Mouse (Mus musculus) limb, embryonic 11.5 days (tissue): ENCODE data around the gene Slc25a33. TPM values are rescaled to one million over a fixed set of nuclear protein-coding genes. Genes with fewer than 3 reads are reported as not detected.

Experiments used
- ATAC-seq: fragments of 200-750 bp; cut with Nextera tagmentation; 2 replicates; pipeline ENCODE4 v1.8.0; 2017; ENCODE audit warnings: low read depth; ENCODE audit not compliant: insufficient number of reproducible peaks, low FRiP score, low TSS enrichment
- DNase-seq: peaks from one replicate; pipeline ENCODE4 v3.0.0-alpha.2; 2015; ENCODE audit warnings: low spot score
- H3K27ac ChIP-seq: fragments of 300-500 bp; sonication (generic); replicated peaks from 2 replicates; pipeline ENCODE4 v1.5.1; 2014; ENCODE audit warnings: low read depth, mild to moderate bottlenecking, low read length
- H3K27me3 ChIP-seq: fragments of 300-500 bp; sonication (generic); 2 replicates; pipeline ENCODE4 v1.6.1; 2014; ENCODE audit warnings: mild to moderate bottlenecking, low read length, mixed read lengths; ENCODE audit not compliant: control insufficient read depth, insufficient read depth
- H3K36me3 ChIP-seq: fragments of 300-500 bp; sonication (generic); 2 replicates; pipeline ENCODE4 v1.6.1; 2014; ENCODE audit warnings: mild to moderate bottlenecking, low read length, moderate library complexity, mixed read lengths; ENCODE audit not compliant: control insufficient read depth, insufficient read depth
- H3K4me1 ChIP-seq: fragments of 300-500 bp; sonication (generic); 2 replicates; pipeline ENCODE4 v1.6.1; 2014; ENCODE audit warnings: low read length, mixed read lengths; ENCODE audit not compliant: control insufficient read depth, insufficient read depth
- H3K4me2 ChIP-seq: fragments of 300-500 bp; sonication (generic); 2 replicates; pipeline ENCODE4 v1.6.1; 2014; ENCODE audit warnings: low read depth, mild to moderate bottlenecking, moderate library complexity; ENCODE audit not compliant: severe bottlenecking
- H3K4me3 ChIP-seq: fragments of 300-500 bp; sonication (generic); 2 replicates; pipeline ENCODE4 v1.5.1; 2014; ENCODE audit warnings: low read depth, low read length
- H3K9ac ChIP-seq: fragments of 300-500 bp; sonication (generic); 2 replicates; pipeline ENCODE4 v1.6.1; 2014; ENCODE audit warnings: mild to moderate bottlenecking, low read length
- H3K9me3 ChIP-seq: fragments of 300-500 bp; sonication (generic); 2 replicates; pipeline ENCODE4 v1.6.1; 2016; ENCODE audit warnings: low read length; ENCODE audit not compliant: control insufficient read depth
- WGBS: fragments of 180-500 bp; shearing (Covaris S2); extraction: QIAGEN DNeasy Blood & Tissue Kit; methylation state at CpG from one replicate; pipeline ENCODE4 v1.1.7; 2014; 5-methylcytosine and 5-hydroxymethylcytosine counted together
- microRNA-seq: library from miRNA; unstranded; fragments of <30 nt; microRNA quantifications from one replicate; pipeline ENCODE4, GENCODE M21; 2016
- polyA plus RNA-seq: library from polyadenylated mRNA; unstranded; fragments of >200 nt; fragmentation: Nextera tagmentation; extraction: Ambion mirVana; gene quantifications from 2 replicates; pipeline ENCODE4 v1.2.1, GENCODE M21; 2014

The Slc25a33 gene
- polyA plus RNA-seq, 1 experiment from 2014 or later: 28.9 TPM

DNA sequence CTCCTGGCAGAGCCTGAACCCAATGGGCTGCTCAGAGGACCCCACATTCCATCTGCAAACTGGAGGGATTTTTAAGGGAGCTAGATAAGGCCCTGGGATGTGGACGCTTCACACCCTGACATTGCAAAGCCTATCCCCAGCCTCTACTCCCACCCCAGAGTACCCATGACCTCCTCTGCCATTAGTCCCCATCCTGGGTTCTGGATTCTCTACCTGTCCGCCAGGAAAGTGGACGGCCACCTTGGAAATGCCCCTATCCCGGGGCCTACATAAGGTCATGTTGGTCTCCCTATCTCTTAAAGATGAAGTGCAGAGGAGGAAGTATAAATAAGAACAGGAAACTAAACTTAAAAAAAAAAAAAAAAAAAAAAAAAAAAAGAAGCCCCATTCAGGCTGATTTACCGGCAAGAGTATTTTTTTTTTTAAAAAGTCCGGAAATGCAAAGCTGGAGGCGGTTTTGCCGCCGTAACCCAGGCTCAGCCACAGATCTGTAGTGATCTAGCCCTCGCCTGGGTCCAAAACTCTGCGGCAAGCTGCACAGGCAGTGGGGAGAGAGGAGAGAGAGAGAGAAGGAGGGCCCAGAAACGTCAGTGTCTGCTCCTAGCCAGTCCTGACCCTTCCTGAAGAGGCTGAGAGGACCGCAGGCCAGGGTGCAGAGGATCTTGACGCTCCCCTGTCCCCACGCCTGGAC lies 76.4 kb downstream of the Slc25a33 start:
- peak; percentile 33; the same call in 1 of the 2 replicates for ATAC-seq
- peaks cover 10% of the 10 kb centered on the region for H3K27me3 ChIP-seq
- no peak for DNase-seq
- H3K4me2 ChIP-seq: peak overlapping the region; percentile 64
- H3K4me3 ChIP-seq: peak overlapping the region; percentile 39
- no peaks in the 10 kb centered on the region for H3K9me3 ChIP-seq
- H3K4me1 ChIP-seq: no peaks in the 10 kb centered on the region
- peak overlapping the region; percentile 64; the same call in 1 of the 2 replicates for H3K9ac ChIP-seq
- 25% methylated on average over 15 of the region's 15 CpGs for WGBS
- H3K27ac ChIP-seq: no peak overlapping the region
- H3K36me3 ChIP-seq: no peaks in the 10 kb centered on the region

DNA sequence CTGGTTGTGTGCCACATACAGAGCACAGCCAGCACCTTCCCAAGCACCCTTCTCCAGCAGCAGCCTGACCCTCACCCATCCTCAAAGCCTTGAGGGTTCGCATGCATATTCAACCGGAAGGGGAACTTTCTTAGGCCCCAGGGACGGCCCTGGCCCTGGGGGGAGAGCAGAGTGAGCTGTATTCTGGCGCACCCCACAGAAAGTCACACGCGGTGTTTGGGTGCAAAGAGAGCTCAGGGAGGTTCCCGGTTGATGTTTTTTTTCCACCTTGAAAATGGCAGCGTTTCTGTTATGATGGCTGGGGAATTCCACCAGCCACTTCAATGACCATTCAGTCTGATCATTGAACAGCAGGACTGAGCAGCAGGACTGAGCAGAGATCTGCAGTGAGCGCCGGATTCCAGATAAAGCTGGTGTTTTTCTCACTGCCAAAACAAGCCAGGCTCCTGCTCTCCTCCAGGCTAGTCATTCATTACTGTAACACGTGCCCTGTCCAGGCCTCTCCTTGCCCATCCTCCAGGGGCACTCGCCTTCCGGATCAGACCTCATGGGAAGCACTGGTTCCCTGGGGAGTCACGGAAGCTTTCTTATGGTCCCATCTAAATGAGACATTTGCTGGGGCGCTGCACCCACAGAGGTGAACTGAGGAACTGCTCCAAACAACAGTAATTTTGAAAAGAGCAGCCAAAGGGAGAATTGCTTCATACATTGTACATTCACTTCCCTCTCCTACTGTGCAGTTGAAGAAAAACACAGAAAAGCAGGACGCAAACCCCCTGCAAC lies 77.7 kb downstream of the Slc25a33 start:
- Histone ChIP-seq H3K27me3 (peaks cover 10% of the 10 kb centered on the region), H3K4me3 (no peak overlapping the region), H3K9ac (no peak overlapping the region), H3K27ac (no peak overlapping the region), H3K9me3 (no peaks in the 10 kb centered on the region), H3K4me2 (no peak overlapping the region), H3K4me1 (peaks cover 3% of the 10 kb centered on the region), H3K36me3 (no peaks in the 10 kb centered on the region)
- DNase-seq: no peak
- 33% methylated on average over 16 of the region's 16 CpGs for WGBS
- no peak for ATAC-seq

Small RNA genes lying within 50 kb of the gene (microRNA-seq; reads per million reads assigned to microRNA genes)
- not detected for gene Gm47301

Other genes starting within 250 kb of the Slc25a33 start
- 24.7 and 30.6 TPM in 2 replicates for gene Clstn1, start 187.8 kb downstream of the Slc25a33 start, polyA plus RNA-seq
- 2.7 and 2.9 TPM in 2 replicates for gene Pik3cd, start 71.7 kb downstream of the Slc25a33 start, polyA plus RNA-seq
- gene Tmem201, start 36.2 kb downstream of the Slc25a33 start, polyA plus RNA-seq: 24.6 and 26.2 TPM in 2 replicates
- 12.8 and 16.4 TPM in 2 replicates for gene Spsb1, start 180.8 kb upstream of the Slc25a33 start, polyA plus RNA-seq
- gene H6pd, start 234.7 kb upstream of the Slc25a33 start, polyA plus RNA-seq: 3.5 and 3.9 TPM in 2 replicates